In the genomic region with DNA sequence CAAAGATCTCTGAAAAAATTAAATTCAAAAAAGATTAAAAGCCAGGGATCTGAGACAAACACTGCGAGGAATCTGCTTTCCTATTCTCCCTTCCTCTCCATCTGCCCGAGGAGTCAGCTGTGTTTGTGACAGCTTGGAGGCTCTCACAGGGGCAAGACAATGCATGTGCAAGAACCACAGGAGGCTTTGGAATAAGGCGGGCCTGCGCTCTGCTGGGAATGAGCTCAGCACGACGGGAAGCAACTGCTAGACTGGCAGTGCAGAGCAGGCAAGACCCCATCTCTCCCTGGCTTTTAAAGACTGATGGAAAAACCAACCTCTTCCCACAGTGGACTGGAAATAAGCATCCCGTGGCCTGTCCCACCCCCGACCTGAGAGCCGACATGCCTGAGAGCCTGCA, we compare ENCODE assay signal across 9 mouse cellular contexts.
DNase-seq lines count a peak whose midpoint lies in the region; ATAC-seq lines count a peak whose summit lies in the region.
"Had no signal": no experiment of that assay in that cellular context is flagged by ENCODE, and none has a peak within 500 bp of the region (broad histone marks: within the 10 kb centered on the region; RNA-seq: fewer than 3 reads in every experiment).

No protein-coding gene starts in this region.

- peak; percentile 59; the same call in 1 of the 2 replicates for ATAC-seq in hindbrain, embryonic 15.5 days (ENCODE audit: low FRiP score, low read depth)
- ATAC-seq in neural tube, embryonic 11.5 days (ENCODE audit: insufficient read depth, low FRiP score, low TSS enrichment), result no peak
- no peak for ATAC-seq in megakaryocyte, adult 5-6 weeks (ENCODE audit: poor library complexity, severe bottlenecking)

- H3K36me3 ChIP-seq in heart, embryonic 10.5 days, result peaks cover 17% of the 10 kb centered on the region
- H3K36me3 ChIP-seq in hindbrain, embryonic 15.5 days, result peaks cover 6% of the 10 kb centered on the region; the same call in 1 of the 2 replicates
- H3K36me3 ChIP-seq in neural tube, embryonic 11.5 days (ENCODE audit: control insufficient read depth, insufficient read depth, low read length), result no peaks in the 10 kb centered on the region

- H3K4me1 ChIP-seq in heart, embryonic 10.5 days, result peaks cover 7% of the 10 kb centered on the region; the same call in 1 of the 2 replicates
- peaks cover 13% of the 10 kb centered on the region for H3K4me1 ChIP-seq in hindbrain, embryonic 15.5 days (replicated peaks)
- peaks cover 2% of the 10 kb centered on the region; the same call in 1 of the 2 replicates for H3K4me1 ChIP-seq in neural tube, embryonic 11.5 days (ENCODE audit: control insufficient read depth, insufficient read depth, low read length)

- H3K27me3 ChIP-seq in heart, embryonic 10.5 days (ENCODE audit: insufficient read depth, poor library complexity, severe bottlenecking), result no peaks in the 10 kb centered on the region
- no peaks in the 10 kb centered on the region for H3K27me3 ChIP-seq in hindbrain, embryonic 15.5 days
- H3K27me3 ChIP-seq in neural tube, embryonic 11.5 days (ENCODE audit: control insufficient read depth, insufficient read depth, low read length), result no peaks in the 10 kb centered on the region

- H3K4me3 ChIP-seq in heart, embryonic 10.5 days, result no peak overlapping the region
- H3K4me3 ChIP-seq in hindbrain, embryonic 15.5 days, result no peak overlapping the region
- H3K4me3 ChIP-seq in neural tube, embryonic 11.5 days (ENCODE audit: low read depth, low read length), result no peak overlapping the region

- H3K9me3 ChIP-seq in heart, embryonic 10.5 days, result no peaks in the 10 kb centered on the region
- no peaks in the 10 kb centered on the region for H3K9me3 ChIP-seq in hindbrain, embryonic 15.5 days
- H3K9me3 ChIP-seq in neural tube, embryonic 11.5 days (ENCODE audit: control insufficient read depth, low read length), result no peaks in the 10 kb centered on the region

- peak; percentile 73 for DNase-seq in heart, adult 11 months
- no peak for DNase-seq in heart, embryonic 10.5 days (ENCODE audit: low spot score)
- DNase-seq in embryo, embryonic 9.5 days (ENCODE audit: extremely low spot score), result peak; percentile 20
- peak; percentile 61 for DNase-seq in neural tube, embryonic 11.5 days (ENCODE audit: low spot score)
- no peak for DNase-seq in lung, postnatal 4 days
- no peak for DNase-seq in adrenal gland, postnatal 4 days (ENCODE audit: low spot score in 2 of 2)
- DNase-seq: kidney, adult 2 months had no signal

- 36% methylated on average over 9 of the region's 9 CpGs for WGBS in heart, embryonic 10.5 days
- WGBS in hindbrain, embryonic 15.5 days, result 6% methylated on average over 9 of the region's 9 CpGs
- WGBS in neural tube, embryonic 11.5 days, result 6% methylated on average over 9 of the region's 9 CpGs

- H3K9ac ChIP-seq in hindbrain, embryonic 15.5 days, result no peak overlapping the region
- no peak overlapping the region for H3K9ac ChIP-seq in neural tube, embryonic 11.5 days (ENCODE audit: low read length)

- H3K4me2 ChIP-seq in hindbrain, embryonic 15.5 days, result peak overlapping the region; percentile 7; the same call in 1 of the 2 replicates
- H3K4me2 ChIP-seq in neural tube, embryonic 11.5 days (ENCODE audit: low read depth), result no peak overlapping the region

- no peak overlapping the region for H3K27ac ChIP-seq in heart, embryonic 10.5 days
- H3K27ac ChIP-seq in hindbrain, embryonic 15.5 days (replicated peaks), result peak overlapping the region; percentile 61
- H3K27ac ChIP-seq in neural tube, embryonic 11.5 days (ENCODE audit: low read depth, low read length), result peak overlapping the region; percentile 23; the same call in 1 of the 2 replicates

Comparison
In these comparisons a context has a peak if more than half of its experiments do, and no peak if none do; other contexts are left out.
1. DNase-seq: peak in heart, adult 11 months (single experiment), embryo, embryonic 9.5 days (single experiment) and neural tube, embryonic 11.5 days (single experiment); none in heart, embryonic 10.5 days (single experiment), lung, postnatal 4 days (0 of 2) and adrenal gland, postnatal 4 days (0 of 2).